Mouse (Mus musculus): Measurements from ENCODE around the gene Aasdh. TPM values are rescaled to one million over a fixed set of nuclear protein-coding genes. Genes with fewer than 3 reads are reported as not detected.
"Not testable (repeated sequence)": the region's sequence is repeated elsewhere in the genome, so short reads cannot be mapped to it uniquely, and the experiment has no call there.

Aasdh gene
- total and polyA plus RNA-seq, 2 experiments from 2014 or later, result 10.1 to 11.0 TPM

GRCm38 (mm10) chr5:76922833-76923232 lies 17.5 kb upstream of the Aasdh start:
- Histone ChIP-seq H3K9me3 (ENCODE audit: low read length) (no peaks in the 10 kb centered on the region), H3K27me3 (ENCODE audit: insufficient read depth, low read length) (no peaks in the 10 kb centered on the region), H3K4me1 (ENCODE audit: insufficient read depth, low read length) (no peaks in the 10 kb centered on the region), H3K4me3 (ENCODE audit: low read depth, low read length) (no peak overlapping the region), H3K27ac (ENCODE audit: low read depth, low read length) (no peak overlapping the region), H3K9ac (replicated peaks; ENCODE audit: low read length, poor library complexity, severe bottlenecking) (no peak overlapping the region), H3K36me3 (ENCODE audit: insufficient read depth, low read length) (peaks cover 22% of the 10 kb centered on the region; the same call in 1 of the 2 replicates), H3K4me2 (ENCODE audit: low read depth, low read length, poor library complexity, severe bottlenecking) (no peak overlapping the region)
- ATAC-seq (ENCODE audit: low FRiP score), result no peak
- no peak for DNase-seq (ENCODE audit: low spot score)
- no peak for TF ChIP-seq CTCF (IDR thresholded peaks at IDR 0.05)
- 81% methylated on average over 4 of the region's 4 CpGs for WGBS

DNA sequence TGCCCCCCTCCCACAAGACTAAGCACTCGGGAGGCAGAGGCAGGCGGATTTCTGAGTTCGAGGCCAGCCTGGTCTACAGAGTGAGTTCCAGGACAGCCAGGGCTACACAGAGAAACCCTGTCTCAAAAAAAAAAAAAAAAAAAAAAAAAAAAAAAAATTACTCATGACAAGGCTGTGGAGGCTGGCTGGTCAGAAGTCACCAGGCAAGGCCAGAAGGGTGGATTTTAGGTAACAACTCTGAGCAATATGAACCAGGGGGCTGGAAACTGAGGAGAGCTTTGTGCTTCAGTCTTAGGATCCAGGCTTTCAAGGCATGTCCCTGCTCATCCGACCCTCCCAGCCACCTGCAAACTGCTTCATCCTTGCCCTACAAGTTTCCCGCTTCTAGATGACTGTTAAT lies 7.2 kb upstream of the Aasdh start:
- H3K9me3 ChIP-seq (ENCODE audit: low read length); ATAC-seq (ENCODE audit: low FRiP score); H3K4me2 ChIP-seq (ENCODE audit: low read depth, low read length, poor library complexity, severe bottlenecking); H3K9ac ChIP-seq (replicated peaks; ENCODE audit: low read length, poor library complexity, severe bottlenecking); H3K27ac ChIP-seq (ENCODE audit: low read depth, low read length); DNase-seq (ENCODE audit: low spot score); H3K27me3 ChIP-seq (ENCODE audit: insufficient read depth, low read length); H3K36me3 ChIP-seq (ENCODE audit: insufficient read depth, low read length); H3K4me3 ChIP-seq (ENCODE audit: low read depth, low read length); H3K4me1 ChIP-seq (ENCODE audit: insufficient read depth, low read length): not testable (repeated sequence)
- WGBS, result 94% methylated on average over 5 of the region's 5 CpGs

DNA sequence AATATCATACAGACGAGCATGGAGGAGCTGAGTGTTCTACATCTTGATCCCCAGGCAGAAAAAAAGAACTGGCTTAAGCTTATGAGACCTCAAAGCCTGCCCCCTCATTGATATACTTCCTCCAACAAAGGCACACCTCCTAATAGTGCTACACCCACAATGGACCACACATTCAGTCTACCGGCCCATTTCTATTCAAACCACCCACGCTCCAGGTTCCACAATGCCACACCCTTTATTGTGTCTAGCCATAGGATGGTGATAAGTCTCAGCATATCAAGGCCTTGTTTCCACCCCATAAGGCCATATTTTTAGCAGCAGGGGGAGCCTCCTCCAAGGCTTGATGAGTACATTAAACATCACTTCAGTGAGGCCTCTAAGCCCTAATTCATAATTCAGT lies 5.5 kb upstream of the Aasdh start:
- DNase-seq (ENCODE audit: low spot score) (no peak), ATAC-seq (ENCODE audit: low FRiP score) (no peak)
- Histone ChIP-seq H3K9ac (replicated peaks; ENCODE audit: low read length, poor library complexity, severe bottlenecking) (no peak overlapping the region), H3K4me1 (ENCODE audit: insufficient read depth, low read length) (no peaks in the 10 kb centered on the region), H3K4me3 (ENCODE audit: low read depth, low read length) (no peak overlapping the region), H3K4me2 (ENCODE audit: low read depth, low read length, poor library complexity, severe bottlenecking) (no peak overlapping the region), H3K9me3 (ENCODE audit: low read length) (no peaks in the 10 kb centered on the region), H3K27ac (ENCODE audit: low read depth, low read length) (no peak overlapping the region), H3K36me3 (ENCODE audit: insufficient read depth, low read length) (peaks cover 9% of the 10 kb centered on the region; the same call in 1 of the 2 replicates), H3K27me3 (ENCODE audit: insufficient read depth, low read length) (no peaks in the 10 kb centered on the region)
- TF ChIP-seq CTCF (IDR thresholded peaks at IDR 0.05), result no peak
- WGBS, result 86% methylated on average over 3 of the region's 3 CpGs

DNA sequence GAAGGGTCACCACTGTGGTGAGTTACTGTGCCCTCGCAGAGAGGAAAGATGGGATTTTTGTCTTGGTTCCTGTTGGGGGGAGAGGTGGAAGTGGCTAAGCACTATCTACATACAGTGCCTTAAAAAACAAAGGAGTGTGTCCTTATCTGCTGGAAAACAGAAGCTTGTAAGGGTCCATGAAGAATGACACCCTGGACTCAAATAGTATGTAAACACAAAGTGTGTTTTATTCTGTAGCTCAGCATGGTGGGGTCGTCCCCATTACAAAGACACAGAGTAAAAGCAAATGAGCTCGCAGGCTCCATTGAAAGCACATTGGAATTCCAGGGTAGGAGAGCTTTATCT lies 813 bp upstream of the Aasdh start:
- Histone ChIP-seq H3K27me3 (ENCODE audit: insufficient read depth, low read length) (no peaks in the 10 kb centered on the region), H3K4me1 (ENCODE audit: insufficient read depth, low read length) (no peaks in the 10 kb centered on the region), H3K36me3 (ENCODE audit: insufficient read depth, low read length) (no peaks in the 10 kb centered on the region), H3K4me3 (ENCODE audit: low read depth, low read length) (peak overlapping the region; percentile 69), H3K4me2 (ENCODE audit: low read depth, low read length, poor library complexity, severe bottlenecking) (peak overlapping the region; percentile 76), H3K9me3 (ENCODE audit: low read length) (no peaks in the 10 kb centered on the region), H3K27ac (ENCODE audit: low read depth, low read length) (peak overlapping the region; percentile 92), H3K9ac (replicated peaks; ENCODE audit: low read length, poor library complexity, severe bottlenecking) (peak overlapping the region; percentile 90)
- ATAC-seq (ENCODE audit: low FRiP score) (peak; percentile 27; the same call in 1 of the 2 replicates), DNase-seq (ENCODE audit: low spot score) (no peak)
- 29% methylated on average over 3 of the region's 3 CpGs for WGBS
- TF ChIP-seq CTCF (IDR thresholded peaks at IDR 0.05), result no peak

GRCm38 (mm10) chr5:76904713-76905404 lies 455 bp downstream of the Aasdh start:
- Histone ChIP-seq H3K36me3 (ENCODE audit: insufficient read depth, low read length) (no peaks in the 10 kb centered on the region), H3K9ac (replicated peaks; ENCODE audit: low read length, poor library complexity, severe bottlenecking) (peak overlapping the region; percentile 90), H3K4me3 (ENCODE audit: low read depth, low read length) (peak overlapping the region; percentile 69), H3K9me3 (ENCODE audit: low read length) (no peaks in the 10 kb centered on the region), H3K4me2 (ENCODE audit: low read depth, low read length, poor library complexity, severe bottlenecking) (peak overlapping the region; percentile 76), H3K27ac (ENCODE audit: low read depth, low read length) (peak overlapping the region; percentile 92), H3K27me3 (ENCODE audit: insufficient read depth, low read length) (no peaks in the 10 kb centered on the region), H3K4me1 (ENCODE audit: insufficient read depth, low read length) (no peaks in the 10 kb centered on the region)
- WGBS, result 1% methylated on average over 19 of the region's 19 CpGs
- DNase-seq (ENCODE audit: low spot score), result peak; percentile 4
- ATAC-seq (ENCODE audit: low FRiP score), result no peak
- no peak for TF ChIP-seq CTCF (IDR thresholded peaks at IDR 0.05)

- no peaks in the 10 kb centered on the region for H3K27me3 ChIP-seq (ENCODE audit: insufficient read depth, low read length)
- WGBS, result 87% methylated on average over 4 of the region's 4 CpGs
- H3K4me3 ChIP-seq (ENCODE audit: low read depth, low read length), result no peak overlapping the region
- TF ChIP-seq CTCF (IDR thresholded peaks at IDR 0.05), result no peak
- no peak overlapping the region for H3K9ac ChIP-seq (replicated peaks; ENCODE audit: low read length, poor library complexity, severe bottlenecking)
- no peak overlapping the region for H3K4me2 ChIP-seq (ENCODE audit: low read depth, low read length, poor library complexity, severe bottlenecking)
- H3K4me1 ChIP-seq (ENCODE audit: insufficient read depth, low read length), result no peaks in the 10 kb centered on the region
- ATAC-seq (ENCODE audit: low FRiP score) (no peak), DNase-seq (ENCODE audit: low spot score) (no peak)
- no peak overlapping the region for H3K27ac ChIP-seq (ENCODE audit: low read depth, low read length)
- no peaks in the 10 kb centered on the region for H3K9me3 ChIP-seq (ENCODE audit: low read length)
- H3K36me3 ChIP-seq (ENCODE audit: insufficient read depth, low read length), result peaks cover 5% of the 10 kb centered on the region; the same call in 1 of the 2 replicates
These were observed 3.2 kb downstream of the Aasdh start for GRCm38 (mm10) chr5:76902131-76902530.

Measured in midbrain, postnatal 0 days (tissue).